Mouse (Mus musculus) G1E (cell line): ENCODE data around the gene Chrm3.

Experiments used
- CTCF ChIP-seq: IDR thresholded peaks from 2 replicates; pipeline ENCODE4 v1.5.1; 2012; ENCODE audit warnings: low read depth, low read length, inconsistent platforms, mixed read lengths
- GATA1 ChIP-seq: IDR thresholded peaks from 2 replicates; pipeline ENCODE4 v1.6.1; 2012; ENCODE audit warnings: borderline replicate concordance, low read length, inconsistent platforms, mixed read lengths

GRCm38 (mm10) chr13:10189829-10190228 lies 170.8 kb downstream of the Chrm3 start:
- TF ChIP-seq CTCF (no peak), GATA1 (no peak)
